Mouse (Mus musculus) ovary, postnatal 36 days (tissue): ENCODE measurements around the gene Arl4c.

ENCODE experiments used
- DNase-seq: peaks from one replicate; pipeline ENCODE4 v3.0.0; 2022; ENCODE audit warnings: low spot score, mixed read lengths

The Arl4c gene

GRCm38 (mm10) chr1:88623541-88624115 is 78.4 kb downstream of the Arl4c start:
- DNase-seq: no peak
